Mouse (Mus musculus) stomach, embryonic 15.5 days (tissue): ENCODE measurements at regions not wholly inside any gene's neighbourhood (a gene's known extent, or its start where the extent isn't known, plus 50 kb on each side); places are given as distances from the start of the nearest gene placed in this dataset.

Experiments
- ATAC-seq: fragments of 200-750 bp; cut with Nextera tagmentation; 2 replicates; pipeline ENCODE4 v1.8.0; 2017; ENCODE audit warnings: low read depth, moderate number of reproducible peaks, moderate TSS enrichment; ENCODE audit not compliant: insufficient read depth, low FRiP score
- H3K27ac ChIP-seq: fragments of 300-500 bp; sonication (generic); 2 replicates; pipeline ENCODE4 v1.5.1; 2015; ENCODE audit warnings: mild to moderate bottlenecking, inconsistent platforms
- H3K27me3 ChIP-seq: fragments of 300-500 bp; sonication (generic); replicated peaks from 2 replicates; pipeline ENCODE4 v1.6.1; 2015; ENCODE audit warnings: inconsistent platforms
- H3K36me3 ChIP-seq: fragments of 300-500 bp; sonication (generic); 2 replicates; pipeline ENCODE4 v1.6.1; 2015; ENCODE audit warnings: inconsistent platforms
- H3K4me1 ChIP-seq: fragments of 300-500 bp; sonication (generic); 2 replicates; pipeline ENCODE4 v1.6.1; 2015; ENCODE audit warnings: inconsistent platforms
- H3K4me2 ChIP-seq: fragments of 300-500 bp; sonication (generic); 2 replicates; pipeline ENCODE4 v1.6.1; 2015; ENCODE audit warnings: mild to moderate bottlenecking, inconsistent platforms
- H3K4me3 ChIP-seq: fragments of 300-500 bp; sonication (generic); replicated peaks from 2 replicates; pipeline ENCODE4 v1.5.1; 2015; ENCODE audit warnings: inconsistent platforms
- H3K9ac ChIP-seq: fragments of 300-500 bp; sonication (generic); 2 replicates; pipeline ENCODE4 v1.6.1; 2015; ENCODE audit warnings: inconsistent platforms
- H3K9me3 ChIP-seq: fragments of 300-500 bp; sonication (generic); 2 replicates; pipeline ENCODE4 v1.6.1; 2016; ENCODE audit warnings: inconsistent platforms
- WGBS: fragments of 180-500 bp; shearing (Covaris S2); methylation state at CpG from one replicate; pipeline ENCODE4 v1.1.7; 2015; 5-methylcytosine and 5-hydroxymethylcytosine counted together

DNA sequence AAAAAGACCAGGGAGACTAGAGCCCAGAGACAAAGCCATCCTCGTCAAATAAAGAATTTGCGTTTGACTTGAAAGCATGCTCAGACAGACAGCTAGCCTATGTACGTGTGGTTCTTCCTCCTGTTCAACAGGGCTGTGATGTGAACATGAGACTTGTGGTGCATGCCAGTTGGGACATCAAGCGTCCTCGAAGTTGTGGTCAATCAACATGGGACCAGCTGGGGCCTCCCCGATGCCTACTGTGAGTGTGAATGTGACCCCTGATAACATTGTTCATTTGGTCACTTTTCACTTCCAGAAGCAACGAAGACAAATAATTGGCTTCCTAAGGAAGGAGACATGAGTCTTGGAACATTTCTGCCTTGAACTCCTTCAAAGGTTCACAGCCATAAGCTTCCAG lies 79.8 kb upstream of the Kdr start:
- WGBS, result 70% methylated on average over 7 of the region's 7 CpGs
- Histone ChIP-seq H3K9me3 (no peaks in the 10 kb centered on the region), H3K4me3 (no peak overlapping the region), H3K4me2 (no peak overlapping the region), H3K36me3 (no peaks in the 10 kb centered on the region), H3K4me1 (no peaks in the 10 kb centered on the region), H3K27ac (no peak overlapping the region), H3K9ac (no peak overlapping the region), H3K27me3 (no peaks in the 10 kb centered on the region)
- ATAC-seq, result no peak

DNA sequence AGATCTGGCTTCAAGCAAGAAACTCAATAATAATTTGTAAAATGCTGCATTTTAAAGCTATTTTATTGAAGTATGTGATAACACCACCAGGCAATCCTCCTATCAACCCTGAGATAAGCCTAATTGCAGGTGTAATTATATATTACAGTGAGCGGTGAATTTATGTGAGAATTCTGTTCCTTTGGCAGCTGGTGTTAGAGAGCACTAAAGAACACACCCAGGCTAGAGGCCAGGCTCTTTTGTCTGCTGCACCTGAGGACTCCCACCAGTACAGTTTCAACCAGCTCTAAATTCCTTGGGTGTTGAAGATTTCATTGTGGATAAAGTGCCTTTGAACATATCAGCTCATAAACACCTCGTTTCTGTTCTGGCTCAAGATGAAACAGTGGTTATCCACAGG lies 77.6 kb upstream of the Kdr start:
- Histone ChIP-seq H3K4me2 (no peak overlapping the region), H3K9me3 (no peaks in the 10 kb centered on the region), H3K4me1 (no peaks in the 10 kb centered on the region), H3K4me3 (no peak overlapping the region), H3K36me3 (no peaks in the 10 kb centered on the region), H3K27ac (no peak overlapping the region), H3K9ac (no peak overlapping the region), H3K27me3 (no peaks in the 10 kb centered on the region)
- no peak; the same call in 1 of the 2 replicates for ATAC-seq
- 64% methylated on average over 2 of the region's 2 CpGs for WGBS

GRCm38 (mm10) chr5:76052782-76053181 lies 74.5 kb upstream of the Kdr start:
- Histone ChIP-seq H3K27me3 (no peaks in the 10 kb centered on the region), H3K9ac (no peak overlapping the region), H3K4me2 (no peak overlapping the region), H3K4me1 (no peaks in the 10 kb centered on the region), H3K36me3 (no peaks in the 10 kb centered on the region), H3K4me3 (no peak overlapping the region), H3K27ac (no peak overlapping the region), H3K9me3 (no peaks in the 10 kb centered on the region)
- no peak for ATAC-seq
- WGBS, result 91% methylated on average over 1 of the region's 1 CpGs

DNA sequence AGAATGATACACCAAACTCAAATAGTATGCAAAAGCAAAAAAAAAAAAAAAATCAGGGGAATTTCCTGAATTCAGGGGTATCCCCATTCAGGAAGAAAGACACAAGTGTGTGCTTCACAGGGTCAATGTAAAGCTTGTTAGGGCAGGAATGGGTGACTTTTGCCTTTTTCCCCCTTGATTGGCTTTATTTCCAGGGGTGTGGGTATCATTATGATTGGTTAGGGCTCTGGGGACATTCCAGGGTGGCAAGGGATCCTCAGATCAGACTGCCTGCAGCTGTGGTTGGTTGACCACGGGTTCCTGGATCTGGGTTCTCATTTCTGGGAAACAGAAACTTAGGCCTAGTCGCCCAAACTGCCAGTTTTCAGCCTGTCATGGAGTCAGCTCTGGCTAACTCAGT lies 73.4 kb upstream of the Kdr start:
- Histone ChIP-seq H3K4me2 (no peak overlapping the region), H3K27ac (no peak overlapping the region), H3K27me3 (no peaks in the 10 kb centered on the region), H3K4me1 (no peaks in the 10 kb centered on the region), H3K36me3 (no peaks in the 10 kb centered on the region), H3K9me3 (no peaks in the 10 kb centered on the region), H3K9ac (no peak overlapping the region), H3K4me3 (no peak overlapping the region)
- ATAC-seq, result no peak
- 81% methylated on average over 2 of the region's 2 CpGs for WGBS

DNA sequence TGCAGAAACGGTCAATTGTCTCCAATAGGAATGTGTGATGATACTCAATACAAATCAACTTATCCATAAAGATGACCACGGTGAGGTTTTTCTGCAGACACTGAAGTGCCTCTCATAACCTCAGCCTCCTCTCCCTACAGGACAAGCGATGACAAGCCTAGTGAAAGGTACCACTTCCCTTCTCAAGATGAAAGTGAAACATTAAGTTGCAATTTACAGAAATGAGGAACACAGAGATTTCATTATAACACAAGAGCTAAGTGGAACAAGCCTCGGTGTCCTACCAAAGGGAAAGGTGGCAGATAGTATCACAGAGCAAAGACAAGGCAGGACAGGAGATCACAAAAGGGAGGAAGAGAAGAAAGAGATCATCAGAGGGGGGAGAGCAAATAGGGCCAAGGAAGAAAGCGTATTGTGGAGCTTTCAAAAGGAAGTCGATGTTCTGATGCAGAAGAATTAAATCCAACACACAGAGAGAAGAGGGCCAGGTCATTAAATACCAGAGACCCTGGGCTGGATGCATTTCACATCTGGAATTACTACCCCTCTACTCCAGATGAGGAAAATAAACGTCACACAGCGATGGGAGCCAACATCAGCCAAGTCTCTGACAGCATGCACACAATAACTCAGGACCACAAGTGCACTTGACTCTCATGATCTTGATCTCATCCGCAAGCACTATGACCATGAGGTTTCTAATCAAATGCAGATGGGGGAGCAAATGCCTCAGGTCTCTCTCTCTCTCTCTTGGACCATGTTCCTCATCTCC lies 70.0 kb upstream of the Kdr start:
- H3K27ac ChIP-seq, result no peak overlapping the region
- no peak overlapping the region for H3K9ac ChIP-seq
- no peaks in the 10 kb centered on the region for H3K4me1 ChIP-seq
- H3K27me3 ChIP-seq, result no peaks in the 10 kb centered on the region
- WGBS, result 80% methylated on average over 9 of the region's 9 CpGs
- no peak overlapping the region for H3K4me2 ChIP-seq
- no peaks in the 10 kb centered on the region for H3K9me3 ChIP-seq
- H3K4me3 ChIP-seq, result no peak overlapping the region
- no peaks in the 10 kb centered on the region for H3K36me3 ChIP-seq
- ATAC-seq, result no peak

- no peak for ATAC-seq
- no peak overlapping the region for H3K4me3 ChIP-seq
- no peaks in the 10 kb centered on the region for H3K4me1 ChIP-seq
- H3K9me3 ChIP-seq, result no peaks in the 10 kb centered on the region
- no peaks in the 10 kb centered on the region for H3K27me3 ChIP-seq
- no peak overlapping the region for H3K9ac ChIP-seq
- H3K36me3 ChIP-seq, result no peaks in the 10 kb centered on the region
- H3K4me2 ChIP-seq, result no peak overlapping the region
- 65% methylated on average over 14 of the region's 14 CpGs for WGBS
- no peak overlapping the region for H3K27ac ChIP-seq
These were observed 65.6 kb upstream of the Kdr start for GRCm38 (mm10) chr5:76043521-76044510.

- Histone ChIP-seq H3K9me3 (no peaks in the 10 kb centered on the region), H3K27me3 (no peaks in the 10 kb centered on the region), H3K36me3 (no peaks in the 10 kb centered on the region), H3K4me1 (no peaks in the 10 kb centered on the region), H3K4me3 (no peak overlapping the region), H3K4me2 (no peak overlapping the region), H3K27ac (no peak overlapping the region), H3K9ac (no peak overlapping the region)
- WGBS, result 59% methylated on average over 10 of the region's 10 CpGs
- ATAC-seq, result no peak
These were observed 62.4 kb upstream of the Kdr start for GRCm38 (mm10) chr5:76040454-76041203.

DNA sequence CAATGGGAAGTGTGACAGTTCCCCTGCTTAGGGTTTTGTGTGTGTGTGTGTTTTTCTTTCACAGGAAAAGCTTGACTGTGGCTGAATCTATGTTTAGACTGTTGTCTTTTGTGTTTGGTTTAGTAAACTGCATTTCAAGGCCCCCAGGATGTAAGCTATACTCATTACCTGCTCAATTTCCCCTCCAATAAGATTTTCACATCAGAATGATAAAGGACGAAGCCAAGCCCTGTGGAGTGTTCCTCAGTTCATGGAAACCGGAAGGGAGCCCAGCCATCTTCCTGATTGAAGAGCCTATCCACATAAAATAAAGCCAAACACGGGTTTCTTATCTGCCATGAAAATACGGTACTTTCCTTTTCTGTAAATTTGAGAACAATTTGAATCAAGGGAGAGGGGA lies 50.5 kb upstream of the Kdr start:
- Histone ChIP-seq H3K4me3 (no peak overlapping the region), H3K9me3 (no peaks in the 10 kb centered on the region), H3K36me3 (no peaks in the 10 kb centered on the region), H3K27ac (no peak overlapping the region), H3K27me3 (no peaks in the 10 kb centered on the region), H3K4me1 (no peaks in the 10 kb centered on the region), H3K9ac (no peak overlapping the region), H3K4me2 (no peak overlapping the region)
- WGBS, result 39% methylated on average over 4 of the region's 4 CpGs
- ATAC-seq, result no peak
